Mouse (Mus musculus) E14TG2a.4 (cell line): ENCODE measurements around the gene Snx25.

Experiments used
- H3K27me3 ChIP-seq: 2 replicates; pipeline ENCODE4 v1.6.1; 2014; ENCODE audit warnings: low read length, control low read depth; ENCODE audit not compliant: insufficient read depth
- H3K36me3 ChIP-seq: 2 replicates; pipeline ENCODE4 v1.6.1; 2014; ENCODE audit warnings: low read length, control low read depth; ENCODE audit not compliant: insufficient read depth
- H3K4me1 ChIP-seq: replicated peaks from 2 replicates; pipeline ENCODE4 v1.6.1; 2014; ENCODE audit warnings: low read depth, low read length, control low read depth
- H3K4me3 ChIP-seq: replicated peaks from 2 replicates; pipeline ENCODE4 v1.5.1; 2014; ENCODE audit warnings: mild to moderate bottlenecking, low read length
- H3K9me3 ChIP-seq: 2 replicates; pipeline ENCODE4 v1.6.1; 2014; ENCODE audit warnings: low read length, control low read depth
- CTCF ChIP-seq: conservative IDR thresholded peaks from 2 replicates; pipeline ENCODE4 v1.5.1; 2014; ENCODE audit warnings: low read length
- NANOG ChIP-seq: IDR thresholded peaks from 2 replicates; pipeline ENCODE4 v1.6.1; 2014; ENCODE audit warnings: borderline replicate concordance, low read length, mixed read lengths
- POU5F1 ChIP-seq: IDR thresholded peaks from 2 replicates; pipeline ENCODE4 v1.6.1; 2014; ENCODE audit warnings: low read length, borderline replicate concordance

Snx25 gene

GRCm38 (mm10) chr8:46073540-46074140 lies 78.3 kb downstream of the Snx25 start:
- no peaks in the 10 kb centered on the region for H3K36me3 ChIP-seq
- no peak overlapping the region for H3K4me3 ChIP-seq
- TF ChIP-seq NANOG, result no peak
- no peak for TF ChIP-seq CTCF
- TF ChIP-seq POU5F1, result no peak
- no peaks in the 10 kb centered on the region for H3K4me1 ChIP-seq
- H3K9me3 ChIP-seq, result no peaks in the 10 kb centered on the region
- no peaks in the 10 kb centered on the region for H3K27me3 ChIP-seq

GRCm38 (mm10) chr8:46072798-46073197 lies 79.2 kb downstream of the Snx25 start:
- Histone ChIP-seq H3K4me1 (no peaks in the 10 kb centered on the region), H3K4me3 (no peak overlapping the region), H3K36me3 (no peaks in the 10 kb centered on the region), H3K9me3 (no peaks in the 10 kb centered on the region), H3K27me3 (no peaks in the 10 kb centered on the region)
- TF ChIP-seq CTCF, result no peak
- no peak for TF ChIP-seq POU5F1
- no peak for TF ChIP-seq NANOG

GRCm38 (mm10) chr8:46040260-46040659 lies 111.7 kb downstream of the Snx25 start:
- Histone ChIP-seq H3K4me3 (no peak overlapping the region), H3K9me3 (no peaks in the 10 kb centered on the region), H3K27me3 (no peaks in the 10 kb centered on the region), H3K4me1 (no peaks in the 10 kb centered on the region), H3K36me3 (no peaks in the 10 kb centered on the region)
- TF ChIP-seq NANOG, result no peak
- TF ChIP-seq CTCF, result no peak
- no peak for TF ChIP-seq POU5F1

GRCm38 (mm10) chr8:46039666-46040065 lies 112.3 kb downstream of the Snx25 start:
- Histone ChIP-seq H3K27me3 (no peaks in the 10 kb centered on the region), H3K9me3 (no peaks in the 10 kb centered on the region), H3K36me3 (no peaks in the 10 kb centered on the region), H3K4me1 (no peaks in the 10 kb centered on the region), H3K4me3 (no peak overlapping the region)
- TF ChIP-seq NANOG (no peak), CTCF (no peak), POU5F1 (no peak)

- H3K4me3 ChIP-seq, result no peak overlapping the region
- no peaks in the 10 kb centered on the region for H3K27me3 ChIP-seq
- H3K4me1 ChIP-seq, result no peaks in the 10 kb centered on the region
- no peaks in the 10 kb centered on the region for H3K9me3 ChIP-seq
- no peaks in the 10 kb centered on the region for H3K36me3 ChIP-seq
- TF ChIP-seq POU5F1 (no peak), CTCF (no peak), NANOG (no peak)
These were observed 115.7 kb downstream of the Snx25 start for GRCm38 (mm10) chr8:46036217-46036616.

GRCm38 (mm10) chr8:46024392-46024791 lies 127.6 kb downstream of the Snx25 start:
- H3K4me1 ChIP-seq, result no peaks in the 10 kb centered on the region
- no peak overlapping the region for H3K4me3 ChIP-seq
- peaks cover 9% of the 10 kb centered on the region; the same call in 1 of the 2 replicates for H3K9me3 ChIP-seq
- no peak for TF ChIP-seq CTCF
- TF ChIP-seq POU5F1, result no peak
- TF ChIP-seq NANOG, result no peak
- H3K27me3 ChIP-seq, result no peaks in the 10 kb centered on the region
- H3K36me3 ChIP-seq, result no peaks in the 10 kb centered on the region

- Histone ChIP-seq H3K27me3 (no peaks in the 10 kb centered on the region), H3K36me3 (no peaks in the 10 kb centered on the region), H3K4me3 (no peak overlapping the region), H3K4me1 (no peaks in the 10 kb centered on the region), H3K9me3 (peaks cover 9% of the 10 kb centered on the region; the same call in 1 of the 2 replicates)
- no peak for TF ChIP-seq POU5F1
- no peak for TF ChIP-seq NANOG
These were observed 129.2 kb downstream of the Snx25 start for GRCm38 (mm10) chr8:46022758-46023157.

- TF ChIP-seq POU5F1, result no peak
- TF ChIP-seq CTCF, result no peak
- no peak for TF ChIP-seq NANOG
- Histone ChIP-seq H3K9me3 (peaks cover 9% of the 10 kb centered on the region; the same call in 1 of the 2 replicates), H3K36me3 (no peaks in the 10 kb centered on the region), H3K4me3 (no peak overlapping the region), H3K4me1 (no peaks in the 10 kb centered on the region), H3K27me3 (no peaks in the 10 kb centered on the region)
These were observed 129.8 kb downstream of the Snx25 start for GRCm38 (mm10) chr8:46022203-46022602.

- TF ChIP-seq POU5F1, result no peak
- TF ChIP-seq NANOG, result no peak
- TF ChIP-seq CTCF, result peak; percentile 11; the same call in 1 of the 2 replicates
- peaks cover 7% of the 10 kb centered on the region; the same call in 1 of the 2 replicates for H3K4me1 ChIP-seq
These were observed 140.9 kb downstream of the Snx25 start for GRCm38 (mm10) chr8:46010746-46011680.

More at GRCm38 (mm10) chr8:46010746-46011680, 140.9 kb downstream of the Snx25 start:
- Histone ChIP-seq H3K27me3 (no peaks in the 10 kb centered on the region), H3K9me3 (no peaks in the 10 kb centered on the region), H3K36me3 (no peaks in the 10 kb centered on the region), H3K4me3 (no peak overlapping the region)
